ENCODE assay signal across 7 mouse cellular contexts in the genomic region with DNA sequence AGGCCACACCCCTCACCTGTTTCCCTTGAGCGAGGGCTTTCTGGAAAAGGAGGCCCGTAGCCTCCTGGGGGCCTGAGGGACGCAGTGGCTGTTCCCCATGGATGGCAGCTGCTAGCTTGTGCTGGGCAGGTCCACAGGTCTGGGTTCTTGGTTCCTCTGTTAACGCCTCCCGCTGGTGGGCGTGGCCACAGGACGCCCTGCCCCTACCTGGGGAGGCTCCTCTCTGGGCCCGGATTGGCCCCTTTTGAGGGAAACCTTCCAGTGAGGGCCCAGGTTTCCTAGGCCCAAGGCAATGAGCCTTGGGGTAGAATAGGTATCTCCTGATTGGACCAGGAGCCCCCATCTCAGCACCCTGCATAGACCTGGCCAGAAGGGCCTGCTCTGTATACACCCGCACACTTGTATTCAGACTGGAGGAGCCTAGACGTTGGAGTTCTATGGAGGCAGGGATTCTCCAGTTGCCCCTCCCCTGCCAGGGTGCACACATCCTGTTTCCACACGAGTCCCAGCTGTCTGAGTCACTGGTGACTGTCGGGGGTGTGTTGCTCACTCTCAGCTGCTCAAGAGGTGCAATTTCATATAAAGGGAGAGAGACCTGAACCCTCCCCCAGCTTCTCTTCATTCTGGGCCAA. TPM values are rescaled to one million over a fixed set of nuclear protein-coding genes. Genes with fewer than 3 reads are reported as not detected.
DNase-seq lines count a peak whose midpoint lies in the region; ATAC-seq lines count a peak whose summit lies in the region.

No protein-coding gene starts in this region.

- ATAC-seq in embryonic facial prominence, embryonic 14.5 days (ENCODE audit: low read depth): peak; percentile 42
- ATAC-seq in megakaryocyte progenitor cell, adult 5-6 weeks (replicated peaks; ENCODE audit: poor library complexity): peak; percentile 18; the same call in 1 of the 2 replicates

- H3K36me3 ChIP-seq in embryonic facial prominence, embryonic 14.5 days (ENCODE audit: control insufficient read depth, insufficient read depth, low read length): peaks cover 44% of the 10 kb centered on the region
- peaks cover 53% of the 10 kb centered on the region for H3K36me3 ChIP-seq in limb, embryonic 10.5 days

- peaks cover 4% of the 10 kb centered on the region; the same call in 1 of the 2 replicates for H3K4me1 ChIP-seq in embryonic facial prominence, embryonic 14.5 days (ENCODE audit: control insufficient read depth, insufficient read depth, low read length)
- H3K4me1 ChIP-seq in limb, embryonic 10.5 days: peaks cover 18% of the 10 kb centered on the region

- H3K27ac ChIP-seq in embryonic facial prominence, embryonic 14.5 days (replicated peaks; ENCODE audit: low read depth, low read length): no peak overlapping the region
- peak overlapping the region; percentile 51; the same call in 1 of the 2 replicates for H3K27ac ChIP-seq in limb, embryonic 10.5 days

- no peaks in the 10 kb centered on the region for H3K9me3 ChIP-seq in embryonic facial prominence, embryonic 14.5 days (ENCODE audit: control insufficient read depth, low read length)
- no peaks in the 10 kb centered on the region for H3K9me3 ChIP-seq in limb, embryonic 10.5 days (replicated peaks)

- no peaks in the 10 kb centered on the region for H3K27me3 ChIP-seq in embryonic facial prominence, embryonic 14.5 days (replicated peaks; ENCODE audit: control insufficient read depth, insufficient read depth, low read length)
- no peaks in the 10 kb centered on the region for H3K27me3 ChIP-seq in limb, embryonic 10.5 days (ENCODE audit: low read depth, poor library complexity, severe bottlenecking)

- WGBS in embryonic facial prominence, embryonic 14.5 days: 16% methylated on average over 9 of the region's 12 CpGs
- WGBS in limb, embryonic 10.5 days: 23% methylated on average over 12 of the region's 12 CpGs

- H3K4me3 ChIP-seq in embryonic facial prominence, embryonic 14.5 days (ENCODE audit: low read depth, low read length): peak overlapping the region; percentile 0; the same call in 1 of the 2 replicates
- H3K4me3 ChIP-seq in limb, embryonic 10.5 days: peak overlapping the region; percentile 17

- peak; percentile 57 to 68 for DNase-seq in right cerebral cortex, adult 2 months (ENCODE audit: low spot score in 2 of 2)
- no peak for DNase-seq in right cerebral cortex, postnatal 25 days
- DNase-seq in embryonic facial prominence, embryonic 14.5 days (ENCODE audit: low spot score): no peak
- DNase-seq in limb, embryonic 10.5 days (ENCODE audit: low spot score): no peak
- no peak for DNase-seq in thymus, postnatal 25 days
- no peak for DNase-seq in layer of hippocampus, postnatal 36 days

- no peak overlapping the region for H3K9ac ChIP-seq in embryonic facial prominence, embryonic 14.5 days (ENCODE audit: low read depth, low read length)

- peak overlapping the region; percentile 24; the same call in 1 of the 2 replicates for H3K4me2 ChIP-seq in embryonic facial prominence, embryonic 14.5 days (ENCODE audit: low read depth, low read length)

RNA-seq across cellular contexts. Expression of a gene that starts 6.1 kb away (rescaled TPM):
- polyA plus RNA-seq in embryonic facial prominence, embryonic 14.5 days (2014; fragmentation: Nextera tagmentation; extraction: Ambion mirVana): 23.9 and 25.8 TPM in 2 replicates
- 24.2 and 25.2 TPM in 2 replicates for polyA plus RNA-seq in limb, embryonic 10.5 days (2016; fragmentation: Nextera tagmentation; extraction: Ambion mirVana)
- 11.6 and 18.4 TPM in 2 replicates for total RNA-seq in megakaryocyte progenitor cell, adult 5-6 weeks (2015)
- total RNA-seq in megakaryocyte progenitor cell, adult 5-6 weeks (2017): 12.8 and 15.5 TPM in 2 replicates
- 10 to 100 TPM; 43.1 to 44.9 TPM for total RNA-seq in layer of hippocampus, postnatal 36 days (2021)

RNA-seq across cellular contexts. Expression of a gene that starts 7.3 kb away (rescaled TPM):
- polyA plus RNA-seq in embryonic facial prominence, embryonic 14.5 days (2014; fragmentation: Nextera tagmentation; extraction: Ambion mirVana): 56.5 and 59.5 TPM in 2 replicates
- polyA plus RNA-seq in limb, embryonic 10.5 days (2016; fragmentation: Nextera tagmentation; extraction: Ambion mirVana): 103 and 141 TPM in 2 replicates
- 72.3 and 81.6 TPM in 2 replicates for total RNA-seq in megakaryocyte progenitor cell, adult 5-6 weeks (2015)
- total RNA-seq in megakaryocyte progenitor cell, adult 5-6 weeks (2017): 122 and 140 TPM in 2 replicates
- 10 to 100 TPM; 65.7 to 71.6 TPM for total RNA-seq in layer of hippocampus, postnatal 36 days (2021)

RNA-seq across cellular contexts. Expression of a gene that starts 12.8 kb away (rescaled TPM):
- polyA plus RNA-seq in embryonic facial prominence, embryonic 14.5 days (2014; fragmentation: Nextera tagmentation; extraction: Ambion mirVana): 1.5 and 2.2 TPM in 2 replicates
- polyA plus RNA-seq in limb, embryonic 10.5 days (2016; fragmentation: Nextera tagmentation; extraction: Ambion mirVana): 0.18 and 0.29 TPM in 2 replicates
- 0.12 TPM in 1 of 2 replicates, not detected in the other for total RNA-seq in megakaryocyte progenitor cell, adult 5-6 weeks (2015)
- total RNA-seq in megakaryocyte progenitor cell, adult 5-6 weeks (2017): 0.08 TPM in 1 of 2 replicates, not detected in the other
- under 1 TPM; 0.28 to 0.37 TPM for total RNA-seq in layer of hippocampus, postnatal 36 days (2021)

RNA-seq across cellular contexts. Expression of a gene that starts 25.4 kb away (rescaled TPM):
- polyA plus RNA-seq in embryonic facial prominence, embryonic 14.5 days (2014; fragmentation: Nextera tagmentation; extraction: Ambion mirVana): 0.74 and 0.79 TPM in 2 replicates
- 1.1 and 1.2 TPM in 2 replicates for polyA plus RNA-seq in limb, embryonic 10.5 days (2016; fragmentation: Nextera tagmentation; extraction: Ambion mirVana)
- 0.46 and 0.62 TPM in 2 replicates for total RNA-seq in megakaryocyte progenitor cell, adult 5-6 weeks (2015)
- 0.07 and 0.12 TPM in 2 replicates for total RNA-seq in megakaryocyte progenitor cell, adult 5-6 weeks (2017)
- 1 to 10 TPM; 5.5 to 6.6 TPM for total RNA-seq in layer of hippocampus, postnatal 36 days (2021)

RNA-seq across cellular contexts. Expression of a gene that starts 26.9 kb away (rescaled TPM):
- polyA plus RNA-seq in embryonic facial prominence, embryonic 14.5 days (2014; fragmentation: Nextera tagmentation; extraction: Ambion mirVana): 0.35 and 0.56 TPM in 2 replicates
- polyA plus RNA-seq in limb, embryonic 10.5 days (2016; fragmentation: Nextera tagmentation; extraction: Ambion mirVana): 0.59 and 1.1 TPM in 2 replicates
- not detected in 2 replicates for total RNA-seq in megakaryocyte progenitor cell, adult 5-6 weeks (2015)
- total RNA-seq in megakaryocyte progenitor cell, adult 5-6 weeks (2017): 0.12 and 0.30 TPM in 2 replicates
- total RNA-seq in layer of hippocampus, postnatal 36 days (2021): 1 to 10 TPM; 4.1 to 4.8 TPM

Comparison
In these comparisons a context has a peak if more than half of its experiments do, and no peak if none do; other contexts are left out.
1. DNase-seq: peak in right cerebral cortex, adult 2 months (2 of 2); none in right cerebral cortex, postnatal 25 days (single experiment), embryonic facial prominence, embryonic 14.5 days (single experiment), limb, embryonic 10.5 days (single experiment), thymus, postnatal 25 days (single experiment) and layer of hippocampus, postnatal 36 days (0 of 2).